Mouse (Mus musculus) ES-Bruce4 (cell line): ENCODE measurements at regions not wholly inside any gene's neighbourhood (a gene's known extent, or its start where the extent isn't known, plus 50 kb on each side); places are given as distances from the start of the nearest gene placed in this dataset.

Source experiments
- H3K27ac ChIP-seq: 2 replicates; pipeline ENCODE4 v1.5.1; 2012; ENCODE audit warnings: low read length, inconsistent platforms; ENCODE audit not compliant: insufficient read depth
- H3K27me3 ChIP-seq: 2 replicates; pipeline ENCODE4 v1.6.1; 2012; ENCODE audit warnings: mild to moderate bottlenecking, low read length, inconsistent platforms; ENCODE audit not compliant: control insufficient read depth, poor library complexity, insufficient read depth, severe bottlenecking
- H3K36me3 ChIP-seq: 2 replicates; pipeline ENCODE4 v1.6.1; 2012; ENCODE audit warnings: inconsistent platforms, mild to moderate bottlenecking, low read length, moderate library complexity; ENCODE audit not compliant: control insufficient read depth, poor library complexity, insufficient read depth, severe bottlenecking
- H3K4me1 ChIP-seq: one replicate; pipeline ENCODE4 v1.8.1; 2011; ENCODE audit warnings: low read length; ENCODE audit not compliant: control insufficient read depth, insufficient read depth
- H3K4me3 ChIP-seq: 2 replicates; pipeline ENCODE4 v1.5.1; 2011; ENCODE audit warnings: low read depth, mild to moderate bottlenecking, low read length
- H3K9ac ChIP-seq: 2 replicates; pipeline ENCODE4 v1.6.1; 2012; ENCODE audit warnings: low read depth, mild to moderate bottlenecking, inconsistent platforms; ENCODE audit not compliant: poor library complexity, severe bottlenecking
- H3K9me3 ChIP-seq: replicated peaks from 2 replicates; pipeline ENCODE4 v1.6.1; 2012; ENCODE audit warnings: mild to moderate bottlenecking, low read length, inconsistent platforms; ENCODE audit not compliant: control insufficient read depth, poor library complexity, insufficient read depth, severe bottlenecking
- CTCF ChIP-seq: IDR thresholded peaks from one replicate; pipeline ENCODE4 v1.8.1; 2011; ENCODE audit warnings: low read depth, low read length
- EP300 ChIP-seq: IDR thresholded peaks from 2 replicates; pipeline ENCODE4 v1.6.1; 2011; ENCODE audit warnings: low read depth, low read length; ENCODE audit not compliant: insufficient read depth
- POLR2A ChIP-seq: IDR thresholded peaks from one replicate; pipeline ENCODE4 v1.8.1; 2011; ENCODE audit warnings: low read length; ENCODE audit not compliant: insufficient read depth

DNA sequence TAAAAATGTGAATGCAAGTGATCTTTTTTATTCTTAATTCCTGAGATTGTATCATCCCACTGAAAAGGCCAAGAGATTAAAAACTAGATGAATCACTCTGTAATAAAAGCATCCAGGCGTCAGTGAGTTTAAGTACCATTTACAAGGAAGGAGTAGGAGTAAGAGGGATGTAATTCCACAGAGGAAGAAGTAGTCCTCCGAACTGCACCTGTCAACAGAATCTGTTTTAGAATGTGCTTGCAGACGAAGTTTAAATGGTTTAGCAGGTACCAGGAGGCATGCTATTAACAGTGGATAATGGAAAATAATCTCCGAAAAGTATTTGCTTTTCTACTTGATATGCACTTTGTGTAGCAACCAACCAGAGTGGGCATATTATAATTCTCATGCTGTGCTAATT is 423.3 kb downstream of the Fam198b start:
- H3K4me3 ChIP-seq: no peak overlapping the region
- no peak overlapping the region for H3K9ac ChIP-seq
- TF ChIP-seq POLR2A (no peak), CTCF (no peak), EP300 (no peak)
- H3K36me3 ChIP-seq: no peaks in the 10 kb centered on the region
- H3K9me3 ChIP-seq: no peaks in the 10 kb centered on the region
- H3K27ac ChIP-seq: no peak overlapping the region
- H3K4me1 ChIP-seq: no peaks in the 10 kb centered on the region
- H3K27me3 ChIP-seq: no peaks in the 10 kb centered on the region

- Histone ChIP-seq H3K4me3 (no peak overlapping the region), H3K4me1 (no peaks in the 10 kb centered on the region)
Measured at GRCm38 (mm10) chr3:80309931-80310330, 425.6 kb downstream of the Fam198b start.

GRCm38 (mm10) chr3:80311689-80312088 is 427.4 kb downstream of the Fam198b start:
- H3K36me3 ChIP-seq: no peaks in the 10 kb centered on the region
- TF ChIP-seq POLR2A: no peak
- TF ChIP-seq EP300: no peak
- TF ChIP-seq CTCF: no peak
- no peaks in the 10 kb centered on the region for H3K4me1 ChIP-seq
- H3K27ac ChIP-seq: no peak overlapping the region
- no peak overlapping the region for H3K9ac ChIP-seq
- H3K9me3 ChIP-seq: no peaks in the 10 kb centered on the region
- no peaks in the 10 kb centered on the region for H3K27me3 ChIP-seq
- H3K4me3 ChIP-seq: no peak overlapping the region

More at GRCm38 (mm10) chr3:80309931-80310330, 425.6 kb downstream of the Fam198b start:
- Histone ChIP-seq H3K9ac (no peak overlapping the region), H3K27ac (no peak overlapping the region), H3K9me3 (no peaks in the 10 kb centered on the region), H3K36me3 (no peaks in the 10 kb centered on the region), H3K27me3 (no peaks in the 10 kb centered on the region)
- TF ChIP-seq CTCF (no peak), EP300 (no peak), POLR2A (no peak)

DNA sequence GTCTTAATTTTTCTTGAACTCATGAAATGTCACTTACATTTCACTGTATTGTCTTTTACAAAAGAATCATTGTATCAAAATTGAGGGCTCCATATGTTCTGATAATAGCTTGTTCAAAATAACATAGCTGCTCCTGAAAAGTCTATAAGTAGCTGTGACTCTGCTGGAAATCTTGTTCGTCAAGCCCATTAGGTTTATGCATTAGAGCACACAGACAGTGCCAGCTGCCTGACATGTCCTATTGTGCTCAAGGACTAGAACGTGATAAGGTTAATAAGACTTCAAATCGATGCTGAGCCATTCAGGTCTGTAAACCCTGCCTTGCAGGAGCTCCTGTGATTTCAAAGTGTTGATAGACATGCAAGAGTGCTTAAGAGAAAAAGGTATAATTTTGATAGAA is 438.0 kb downstream of the Fam198b start:
- Histone ChIP-seq H3K4me1 (no peaks in the 10 kb centered on the region), H3K4me3 (no peak overlapping the region), H3K9me3 (no peaks in the 10 kb centered on the region), H3K9ac (no peak overlapping the region), H3K27ac (no peak overlapping the region), H3K36me3 (no peaks in the 10 kb centered on the region), H3K27me3 (no peaks in the 10 kb centered on the region)
- TF ChIP-seq CTCF (no peak), POLR2A (no peak), EP300 (no peak)

DNA sequence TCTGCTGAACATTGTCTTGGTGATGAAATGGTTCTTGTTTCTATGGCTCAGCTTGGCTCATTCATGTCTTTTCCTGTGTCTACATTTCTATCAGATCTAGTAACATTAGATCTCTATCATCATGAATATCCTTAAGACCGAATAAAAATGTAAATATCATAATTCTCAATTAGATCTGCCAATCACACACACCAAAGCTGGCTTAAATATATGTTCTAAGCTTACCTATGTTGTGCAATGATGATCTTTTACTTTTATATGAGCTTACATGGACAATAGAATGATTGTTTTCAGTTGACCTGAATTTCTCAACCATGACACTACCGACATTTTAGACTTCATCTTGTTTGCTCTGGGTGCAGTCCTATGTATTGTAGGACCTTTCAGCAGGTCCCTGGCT is 440.4 kb downstream of the Fam198b start:
- no peak overlapping the region for H3K4me3 ChIP-seq
- no peaks in the 10 kb centered on the region for H3K4me1 ChIP-seq
- H3K9ac ChIP-seq: no peak overlapping the region
- no peaks in the 10 kb centered on the region for H3K27me3 ChIP-seq
- no peak for TF ChIP-seq EP300
- no peak for TF ChIP-seq POLR2A
- no peak for TF ChIP-seq CTCF
- no peaks in the 10 kb centered on the region for H3K36me3 ChIP-seq
- H3K27ac ChIP-seq: no peak overlapping the region
- no peaks in the 10 kb centered on the region for H3K9me3 ChIP-seq

- no peak overlapping the region for H3K27ac ChIP-seq
- H3K9ac ChIP-seq: no peak overlapping the region
- no peaks in the 10 kb centered on the region for H3K27me3 ChIP-seq
- H3K9me3 ChIP-seq: no peaks in the 10 kb centered on the region
- no peak for TF ChIP-seq EP300
- TF ChIP-seq POLR2A: no peak
- TF ChIP-seq CTCF: no peak
- no peak overlapping the region for H3K4me3 ChIP-seq
- H3K36me3 ChIP-seq: no peaks in the 10 kb centered on the region
- no peaks in the 10 kb centered on the region for H3K4me1 ChIP-seq
Measured at GRCm38 (mm10) chr3:80331776-80332175, 447.4 kb downstream of the Fam198b start.
